Mouse (Mus musculus) hindbrain, postnatal 0 days (tissue): ENCODE measurements around the gene Rinl. TPM values are rescaled to one million over a fixed set of nuclear protein-coding genes. Genes with fewer than 3 reads are reported as not detected.

Experiments
- ATAC-seq: fragments of 200-750 bp; cut with Nextera tagmentation; 2 replicates; pipeline ENCODE4 v1.8.0; 2017; ENCODE audit warnings: mild to moderate bottlenecking, moderate TSS enrichment, moderate library complexity
- DNase-seq: peaks from one replicate; pipeline ENCODE4 v3.0.0-alpha.2; 2015; ENCODE audit warnings: low spot score
- H3K27ac ChIP-seq: fragments of 300-500 bp; sonication (generic); 2 replicates; pipeline ENCODE4 v1.5.1; 2014; ENCODE audit warnings: mild to moderate bottlenecking
- H3K27me3 ChIP-seq: fragments of 300-500 bp; sonication (generic); 2 replicates; pipeline ENCODE4 v1.6.1; 2014; ENCODE audit warnings: low read length, mixed read lengths; ENCODE audit not compliant: insufficient read depth
- H3K36me3 ChIP-seq: fragments of 300-500 bp; sonication (generic); 2 replicates; pipeline ENCODE4 v1.6.1; 2014; ENCODE audit warnings: low read length, mixed read lengths; ENCODE audit not compliant: insufficient read depth
- H3K4me1 ChIP-seq: fragments of 300-500 bp; sonication (generic); 2 replicates; pipeline ENCODE4 v1.6.1; 2014; ENCODE audit warnings: antibody characterized with exemption, low read length, mixed read lengths; ENCODE audit not compliant: insufficient read depth
- H3K4me2 ChIP-seq: fragments of 300-500 bp; sonication (generic); 2 replicates; pipeline ENCODE4 v1.6.1; 2014; ENCODE audit warnings: low read depth, mild to moderate bottlenecking, low read length, moderate library complexity, mixed read lengths
- H3K4me3 ChIP-seq: fragments of 300-500 bp; sonication (generic); 2 replicates; pipeline ENCODE4 v1.5.1; 2014; ENCODE audit warnings: low read length
- H3K9ac ChIP-seq: fragments of 300-500 bp; sonication (generic); replicated peaks from 2 replicates; pipeline ENCODE4 v1.6.1; 2014; ENCODE audit warnings: mild to moderate bottlenecking, low read length, moderate library complexity, mixed read lengths
- H3K9me3 ChIP-seq: fragments of 300-500 bp; sonication (generic); 2 replicates; pipeline ENCODE4 v1.6.1; 2016; ENCODE audit warnings: low read length, mixed read lengths
- CTCF ChIP-seq: IDR thresholded peaks from 2 replicates; pipeline ENCODE4 v1.5.1; 2016; ENCODE audit warnings: antibody characterized with exemption, control low read depth, low read depth
- WGBS: fragments of 180-500 bp; shearing (Covaris S2); extraction: QIAGEN DNeasy Blood & Tissue Kit; methylation state at CpG from one replicate; pipeline ENCODE4 v1.1.7; 2014; 5-methylcytosine and 5-hydroxymethylcytosine counted together
- polyA plus RNA-seq: library from polyadenylated mRNA; unstranded; fragments of >200 nt; fragmentation: Nextera tagmentation; extraction: Ambion mirVana; gene quantifications from 2 replicates; pipeline ENCODE4 v1.2.1, GENCODE M21; 2015
- total RNA-seq: library from RNA; depleted of rRNA; stranded (reverse); fragments of >200 nt; gene quantifications from 2 replicates; pipeline ENCODE4 v1.2.3, GENCODE M21; 2014

The Rinl gene
- total and polyA plus RNA-seq, 2 experiments from 2014 or later, result 1.2 to 1.4 TPM

DNA sequence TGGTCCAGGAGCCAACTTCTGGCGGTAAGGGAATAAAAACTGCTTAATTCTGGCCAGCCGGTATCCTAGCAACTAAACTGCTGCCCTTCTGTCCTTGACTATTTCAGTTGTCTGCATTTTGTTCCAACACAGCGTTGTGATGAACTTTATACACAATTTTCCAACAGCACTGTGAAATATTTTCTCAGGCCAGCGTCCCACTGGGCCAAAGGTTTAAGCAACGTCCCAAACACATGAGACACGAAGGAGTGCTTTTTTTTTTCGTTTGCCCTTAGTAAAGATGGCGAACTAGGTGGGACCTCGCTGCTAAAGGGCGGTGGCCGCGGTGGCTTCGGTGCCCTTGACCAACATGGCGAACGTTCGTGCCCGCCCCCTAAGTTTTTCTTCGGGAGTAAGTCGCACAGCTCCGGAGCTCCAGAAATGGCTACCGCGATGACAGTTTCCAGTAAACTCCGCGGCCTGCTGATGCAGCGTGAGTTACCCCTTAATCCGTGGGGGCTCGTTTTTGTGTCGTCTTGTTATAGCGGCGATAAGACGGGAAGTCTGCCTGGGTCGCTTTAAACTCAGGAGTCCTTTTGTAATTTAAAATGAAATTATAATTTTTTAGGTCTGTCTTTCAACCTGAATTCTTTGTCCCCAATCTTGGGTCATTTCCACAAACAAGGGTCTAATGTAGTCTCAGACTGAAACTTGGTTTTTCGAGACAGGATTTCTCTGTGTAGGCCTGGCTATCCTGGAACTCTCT, 36.3 kb downstream of the Rinl start, which contains the start of gene Ech1:
TSS of gene Ech1 (plus strand) at position 277 of the 745 bp plus-strand sequence.
- Histone ChIP-seq H3K4me1 (0 out of 2 replicates have a peak, but pooled peaks cover 13% of the 10 kb centered on the region), H3K9me3 (no peaks in the 10 kb centered on the region), H3K36me3 (peaks cover 22% of the 10 kb centered on the region), H3K9ac (peak within 1 kb of the TSS; percentile 56), H3K4me3 (peak within 1 kb of the TSS; percentile 47), H3K27ac (peak within 1 kb of the TSS; percentile 79), H3K4me2 (peak within 1 kb of the TSS; percentile 61), H3K27me3 (no peaks in the 10 kb centered on the region)
- ATAC-seq (peak; percentile 87), DNase-seq (peak; percentile 96)
- TF ChIP-seq CTCF, result no peak; the same call in 1 of the 2 replicates
- WGBS, result 2% methylated on average over 33 of the region's 33 CpGs

DNA sequence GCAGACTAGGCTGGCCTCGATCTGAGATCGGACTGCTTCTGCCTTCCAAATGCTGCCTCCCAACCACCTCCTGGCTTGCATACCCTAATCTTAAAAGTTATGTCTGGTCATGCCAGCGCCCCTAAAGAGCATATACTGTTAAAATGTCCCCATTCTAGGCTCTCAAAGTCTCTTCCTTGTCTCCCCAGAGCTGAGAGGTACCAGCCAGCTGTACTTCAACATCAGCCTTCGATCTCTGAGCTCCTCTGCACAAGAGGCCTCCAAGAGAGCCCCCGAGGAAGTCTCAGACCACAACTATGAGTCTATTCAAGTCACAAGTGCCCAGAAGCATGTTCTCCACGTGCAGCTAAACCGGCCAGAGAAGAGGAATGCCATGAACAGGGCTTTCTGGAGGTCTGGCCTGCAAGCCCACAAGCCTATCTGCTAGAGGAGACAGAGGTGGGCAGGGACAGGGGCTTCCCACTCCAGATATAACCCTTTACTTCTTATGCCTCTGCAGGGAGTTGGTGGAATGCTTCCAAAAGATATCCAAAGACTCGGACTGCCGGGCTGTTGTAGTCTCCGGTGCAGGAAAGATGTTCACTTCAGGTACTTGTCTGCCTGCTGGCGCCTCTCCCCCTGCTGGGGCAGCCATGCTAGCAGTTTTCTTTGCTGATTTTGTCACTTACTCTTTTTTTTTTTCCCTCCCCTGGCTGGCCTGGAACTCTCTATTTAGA, 37.1 kb downstream of the Rinl start:
- DNase-seq (no peak), ATAC-seq (no peak)
- no peak for TF ChIP-seq CTCF
- H3K9me3 ChIP-seq, result no peaks in the 10 kb centered on the region
- H3K9ac ChIP-seq, result peak overlapping the region; percentile 56
- no peaks in the 10 kb centered on the region for H3K27me3 ChIP-seq
- H3K4me2 ChIP-seq, result peak overlapping the region; percentile 61
- H3K27ac ChIP-seq, result peak overlapping the region; percentile 79
- H3K36me3 ChIP-seq, result peaks cover 21% of the 10 kb centered on the region
- peak overlapping the region; percentile 47 for H3K4me3 ChIP-seq
- 43% methylated on average over 11 of the region's 11 CpGs for WGBS
- H3K4me1 ChIP-seq, result 0 out of 2 replicates have a peak, but pooled peaks cover 13% of the 10 kb centered on the region

DNA sequence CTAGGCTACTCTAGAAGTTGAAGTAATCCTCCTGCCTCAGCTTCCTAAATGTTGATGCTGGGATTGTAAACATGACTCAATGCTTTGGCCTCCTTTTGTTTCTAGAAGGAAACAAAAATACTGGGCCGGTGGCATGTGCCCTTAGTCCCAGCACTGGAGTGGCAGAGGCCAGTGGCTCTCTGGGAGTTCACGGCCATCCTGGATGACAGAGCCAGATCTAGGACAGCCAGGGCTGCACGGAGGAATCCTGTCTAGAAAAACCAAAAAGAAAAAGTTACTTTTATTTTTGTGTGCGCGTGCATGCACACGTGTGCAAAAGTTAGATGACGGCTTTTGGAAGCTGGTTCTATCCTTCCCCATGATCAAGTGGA, 37.6 kb downstream of the Rinl start:
- ATAC-seq, result no peak
- Histone ChIP-seq H3K9me3 (no peaks in the 10 kb centered on the region), H3K27ac (peak overlapping the region; percentile 79), H3K4me3 (no peak overlapping the region), H3K36me3 (peaks cover 18% of the 10 kb centered on the region), H3K9ac (no peak overlapping the region), H3K4me2 (peak overlapping the region; percentile 61; the same call in 1 of the 2 replicates), H3K27me3 (no peaks in the 10 kb centered on the region), H3K4me1 (0 out of 2 replicates have a peak, but pooled peaks cover 8% of the 10 kb centered on the region)
- 91% methylated on average over 7 of the region's 7 CpGs for WGBS
- DNase-seq, result no peak
- TF ChIP-seq CTCF, result no peak

DNA sequence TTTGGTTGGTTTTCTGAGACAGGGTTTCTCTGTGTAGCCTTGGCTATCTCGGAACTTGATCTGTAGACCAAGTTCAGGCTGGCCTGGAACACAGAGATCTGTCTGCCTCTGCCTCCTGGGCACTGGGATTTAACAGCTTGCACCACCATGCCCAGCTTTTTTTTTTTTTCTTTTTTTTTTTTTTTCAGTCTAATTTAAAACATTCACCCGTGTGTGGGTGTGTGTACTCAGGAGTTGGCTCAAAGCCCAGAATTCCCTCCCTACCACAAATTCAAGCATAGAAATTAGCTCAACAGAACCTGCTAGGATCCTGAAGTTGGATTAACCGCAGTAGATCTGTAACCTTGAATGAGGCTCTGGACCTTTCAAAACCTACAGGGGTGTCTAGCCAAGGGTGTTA, 38.6 kb downstream of the Rinl start:
- H3K4me2 ChIP-seq, result no peak overlapping the region
- H3K9me3 ChIP-seq, result no peaks in the 10 kb centered on the region
- no peak overlapping the region for H3K4me3 ChIP-seq
- DNase-seq (peak; percentile 42), ATAC-seq (no peak)
- no peaks in the 10 kb centered on the region for H3K27me3 ChIP-seq
- 44% methylated on average over 3 of the region's 3 CpGs for WGBS
- no peak for TF ChIP-seq CTCF
- no peak overlapping the region for H3K27ac ChIP-seq
- H3K4me1 ChIP-seq, result 0 out of 2 replicates have a peak, but pooled peaks cover 8% of the 10 kb centered on the region
- no peak overlapping the region for H3K9ac ChIP-seq
- peaks cover 18% of the 10 kb centered on the region for H3K36me3 ChIP-seq

DNA sequence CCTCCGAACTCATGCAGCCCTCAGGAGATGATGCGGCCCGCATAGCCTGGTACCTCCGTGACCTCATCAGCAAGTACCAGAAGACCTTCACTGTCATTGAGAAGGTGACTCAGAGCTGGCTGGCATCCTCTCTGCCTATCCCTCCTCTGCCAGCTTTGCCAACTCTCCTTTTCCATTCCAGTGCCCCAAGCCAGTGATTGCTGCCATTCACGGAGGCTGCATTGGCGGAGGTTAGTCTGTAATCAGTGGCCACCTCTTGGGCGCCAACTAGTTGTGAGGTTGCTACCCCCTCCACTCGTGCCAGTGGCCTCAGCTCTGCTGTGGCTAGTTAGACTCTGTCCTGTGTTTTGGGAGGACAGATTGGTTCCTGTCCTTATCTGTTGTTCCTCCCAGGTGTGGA, 41.1 kb downstream of the Rinl start:
- TF ChIP-seq CTCF, result no peak
- Histone ChIP-seq H3K9ac (no peak overlapping the region), H3K27me3 (no peaks in the 10 kb centered on the region), H3K4me3 (no peak overlapping the region), H3K4me1 (0 out of 2 replicates have a peak, but pooled peaks cover 8% of the 10 kb centered on the region), H3K36me3 (peaks cover 18% of the 10 kb centered on the region), H3K27ac (no peak overlapping the region), H3K4me2 (no peak overlapping the region), H3K9me3 (no peaks in the 10 kb centered on the region)
- 90% methylated on average over 8 of the region's 8 CpGs for WGBS
- DNase-seq (no peak), ATAC-seq (no peak)

DNA sequence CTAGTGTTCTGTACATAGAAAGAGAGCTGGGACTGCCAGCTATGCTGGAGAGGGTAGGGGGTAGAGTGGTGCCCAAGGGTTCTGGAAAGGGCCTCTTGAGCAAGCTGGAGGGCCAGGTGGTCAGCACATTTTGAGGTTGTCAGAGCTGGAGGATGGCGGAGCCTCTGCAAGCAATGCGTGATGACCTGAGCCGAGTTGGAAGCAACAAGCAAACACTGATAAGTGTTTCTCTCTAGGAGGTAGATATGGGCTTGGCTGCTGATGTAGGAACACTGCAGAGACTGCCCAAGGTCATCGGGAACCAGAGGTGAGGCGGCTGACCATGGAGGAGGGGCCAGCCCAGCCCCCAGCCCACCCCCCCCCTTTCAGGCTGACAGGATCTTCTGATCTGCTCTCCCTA, 42.2 kb downstream of the Rinl start:
- DNase-seq, result no peak

More for the DNA sequence above, 42.2 kb downstream of the Rinl start:
- Histone ChIP-seq H3K4me2 (no peak overlapping the region), H3K9me3 (no peaks in the 10 kb centered on the region), H3K27ac (no peak overlapping the region), H3K9ac (no peak overlapping the region), H3K27me3 (no peaks in the 10 kb centered on the region), H3K36me3 (peaks cover 18% of the 10 kb centered on the region), H3K4me3 (no peak overlapping the region), H3K4me1 (0 out of 2 replicates have a peak, but pooled peaks cover 2% of the 10 kb centered on the region)
- 93% methylated on average over 5 of the region's 5 CpGs for WGBS
- no peak for ATAC-seq
- TF ChIP-seq CTCF, result no peak
